Mouse (Mus musculus): Measurements from ENCODE around the gene Nppc.

- TF ChIP-seq CTCF (IDR thresholded peaks at IDR 0.05; ENCODE audit: low read depth) = no peak
- no peak for TF ChIP-seq EP300 (IDR thresholded peaks at IDR 0.05; ENCODE audit: low read depth)
Measured at GRCm38 (mm10) chr1:86699346-86700136, 29.2 kb upstream of the Nppc start.
